Mouse (Mus musculus) liver, embryonic 14.5 days (tissue): ENCODE data around the gene Oas1g. TPM values are rescaled to one million over a fixed set of nuclear protein-coding genes. Genes with fewer than 3 reads are reported as not detected.

ENCODE experiments used
- ATAC-seq: fragments of 200-750 bp; cut with Nextera tagmentation; 2 replicates; pipeline ENCODE4 v1.8.0; 2017; ENCODE audit warnings: moderate number of reproducible peaks, mild to moderate bottlenecking, moderate library complexity; ENCODE audit not compliant: insufficient read depth
- DNase-seq, 3 experiments: peaks; one replicate each; pipeline ENCODE4 v3.0.0-alpha.2; 2012 to 2013; ENCODE audit warnings: low read depth in 3 of 3, low spot score in 3 of 3
- H3K27ac ChIP-seq: fragments of 300-500 bp; sonication (generic); 2 replicates; pipeline ENCODE4 v1.5.1; 2014; ENCODE audit warnings: moderate library complexity, mild to moderate bottlenecking, control low read depth, inconsistent platforms
- H3K27me3 ChIP-seq: fragments of 300-500 bp; sonication (generic); 2 replicates; pipeline ENCODE4 v1.6.1; 2014; ENCODE audit warnings: mild to moderate bottlenecking, low read length, moderate library complexity; ENCODE audit not compliant: control insufficient read depth, insufficient read depth
- H3K36me3 ChIP-seq: fragments of 300-500 bp; sonication (generic); replicated peaks from 2 replicates; pipeline ENCODE4 v1.6.1; 2014; ENCODE audit warnings: low read depth; ENCODE audit not compliant: control insufficient read depth, insufficient read depth
- H3K4me1 ChIP-seq, 2 experiments: fragments of 200-500 bp in 1 of 2; fragments of 300-500 bp in 1 of 2; sonication (generic) in 1 of 2; replicated peaks; 2 replicates each; pipeline ENCODE4 v1.6.1; 2012 to 2014; ENCODE audit warnings: antibody characterized with exemption in 1 of 2, inconsistent platforms in 1 of 2, low read length in 1 of 2; ENCODE audit not compliant: control insufficient read depth in 2 of 2, insufficient read depth in 2 of 2
- H3K4me2 ChIP-seq: fragments of 300-500 bp; sonication (generic); 2 replicates; pipeline ENCODE4 v1.6.1; 2014; ENCODE audit warnings: low read depth, mild to moderate bottlenecking, control low read depth, moderate library complexity
- H3K4me3 ChIP-seq, 2 experiments: fragments of 200-500 bp in 1 of 2; fragments of 300-500 bp in 1 of 2; sonication (generic) in 1 of 2; 2 replicates each; pipeline ENCODE4 v1.5.1; 2012 to 2014; ENCODE audit warnings: low read depth in 2 of 2, low read length in 2 of 2, mild to moderate bottlenecking in 2 of 2, control low read depth in 1 of 2, inconsistent platforms in 1 of 2, moderate library complexity in 1 of 2; ENCODE audit not compliant: insufficient read depth in 1 of 2
- H3K9ac ChIP-seq: fragments of 300-500 bp; sonication (generic); replicated peaks from 2 replicates; pipeline ENCODE4 v1.6.1; 2014; ENCODE audit warnings: mild to moderate bottlenecking, control low read depth, moderate library complexity
- H3K9me3 ChIP-seq: fragments of 300-500 bp; sonication (generic); 2 replicates; pipeline ENCODE4 v1.6.1; 2016; ENCODE audit warnings: low read length, mixed read lengths; ENCODE audit not compliant: control insufficient read depth
- CTCF ChIP-seq: IDR thresholded peaks from 2 replicates; pipeline ENCODE4 v1.5.1; 2016; ENCODE audit warnings: antibody characterized with exemption, low read depth, control low read depth
- EP300 ChIP-seq: IDR thresholded peaks from 2 replicates; pipeline ENCODE4 v1.6.1; 2016; ENCODE audit warnings: antibody characterized with exemption, low read depth
- WGBS: fragments of 180-500 bp; shearing (Covaris S2); extraction: QIAGEN DNeasy Blood & Tissue Kit; methylation state at CpG from one replicate; pipeline ENCODE4 v1.1.7; 2014; ENCODE audit not compliant: insufficient replicate concordance; 5-methylcytosine and 5-hydroxymethylcytosine counted together
- polyA plus RNA-seq, 2 experiments: library from polyadenylated mRNA; depleted of rRNA in 1 of 2; stranded (reverse) in 1 of 2; unstranded in 1 of 2; fragments of >200 nt; fragmentation: Nextera tagmentation in 1 of 2; extraction: Ambion mirVana in 1 of 2; gene quantifications; 2 replicates each; pipeline versions ENCODE4 v1.2.1 to v1.2.3; 2012 to 2014

Oas1g gene
- polyA plus RNA-seq, 2 experiments: 0.46 to 0.56 TPM

DNA sequence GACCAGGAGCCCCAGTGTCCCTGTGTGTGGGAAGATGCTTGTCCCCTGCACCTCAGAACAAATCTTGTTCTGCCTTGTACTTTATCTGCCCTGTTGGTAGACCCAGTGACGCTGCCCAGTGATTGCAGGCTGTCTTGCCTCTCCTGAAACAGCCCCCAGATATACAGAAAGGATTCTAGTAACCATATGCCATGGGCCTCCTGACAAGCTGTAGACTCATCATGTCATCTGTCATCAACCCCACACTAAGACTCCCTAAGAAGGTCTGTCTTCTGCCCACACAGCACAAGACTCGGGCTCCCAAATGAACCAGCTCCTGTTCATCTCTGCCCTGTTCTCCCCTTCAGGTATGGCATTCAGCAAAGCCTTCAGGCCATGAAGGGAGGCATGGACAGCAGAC, 28.2 kb downstream of the Oas1g start:
- no peak overlapping the region for H3K27ac ChIP-seq
- H3K36me3 ChIP-seq: no peaks in the 10 kb centered on the region
- WGBS: 33% methylated on average over 2 of the region's 2 CpGs
- H3K9me3 ChIP-seq: no peaks in the 10 kb centered on the region
- DNase-seq: no peak
- H3K27me3 ChIP-seq: no peaks in the 10 kb centered on the region
- TF ChIP-seq EP300 (no peak), CTCF (no peak)
- ATAC-seq: no peak
- H3K9ac ChIP-seq: no peak overlapping the region
- H3K4me2 ChIP-seq: no peak overlapping the region
- H3K4me3 ChIP-seq: no peak overlapping the region
- H3K4me1 ChIP-seq: no peaks in the 10 kb centered on the region

DNA sequence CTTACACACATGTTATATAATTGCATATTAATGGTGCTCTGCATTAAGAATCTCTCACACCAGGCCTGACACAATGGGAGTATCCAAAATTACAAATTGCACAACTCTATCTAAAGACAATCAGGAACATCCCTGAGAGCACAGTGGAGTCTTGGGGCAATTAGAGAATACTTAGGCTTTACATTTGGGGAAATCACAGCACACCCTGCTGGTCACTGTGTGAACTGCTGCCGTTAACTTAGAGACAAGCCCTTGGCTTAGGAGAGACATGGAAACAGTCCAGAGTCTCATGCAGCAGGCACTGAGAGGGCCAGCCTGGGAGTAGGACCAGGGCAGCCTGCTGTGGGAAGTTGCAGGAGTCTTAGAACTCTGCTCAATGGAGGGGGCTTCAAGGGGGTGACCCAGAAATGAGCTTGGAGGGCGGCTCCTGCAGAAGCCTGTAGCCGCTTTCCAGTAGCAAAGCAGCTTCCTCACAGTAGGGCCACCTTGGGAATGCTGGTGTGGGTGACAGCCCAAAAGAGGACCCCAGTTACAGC, 37.7 kb downstream of the Oas1g start:
- Histone ChIP-seq H3K4me3 (no peak overlapping the region), H3K9me3 (no peaks in the 10 kb centered on the region), H3K36me3 (no peaks in the 10 kb centered on the region), H3K4me2 (no peak overlapping the region), H3K9ac (no peak overlapping the region), H3K27me3 (no peaks in the 10 kb centered on the region), H3K27ac (no peak overlapping the region), H3K4me1 (no peaks in the 10 kb centered on the region)
- no peak for TF ChIP-seq EP300
- TF ChIP-seq CTCF: peak; percentile 81
- no peak for DNase-seq
- no peak for ATAC-seq
- WGBS: 52% methylated on average over 3 of the region's 3 CpGs

DNA sequence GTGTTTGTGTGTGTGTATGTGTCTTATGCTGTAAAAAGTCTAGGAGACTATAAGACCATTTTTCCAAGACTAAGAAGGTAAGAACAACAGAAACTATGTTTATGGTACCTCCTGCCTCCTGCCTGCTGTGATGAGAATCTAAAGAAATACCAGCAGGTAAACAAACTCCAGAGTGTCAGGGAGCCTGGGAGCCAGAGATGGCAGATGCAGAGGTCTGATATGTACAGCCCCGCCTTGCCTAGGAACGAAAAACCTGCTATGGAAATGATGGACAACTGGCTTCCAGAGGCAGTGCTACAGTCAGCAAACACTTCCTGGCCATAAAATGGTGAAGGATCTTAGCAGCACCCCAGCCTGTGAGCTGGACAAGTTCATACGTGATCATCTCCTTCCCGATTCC, 40.3 kb downstream of the Oas1g start, which contains the start of gene Oas1f:
Gene Oas1f (plus strand): TSS at position 301 of the 400 bp plus-strand sequence.
- 41% methylated on average over 4 of the region's 4 CpGs for WGBS
- Histone ChIP-seq H3K27me3 (no peaks in the 10 kb centered on the region), H3K36me3 (no peaks in the 10 kb centered on the region), H3K4me3 (no peak within 1 kb of the TSS), H3K9ac (no peak within 1 kb of the TSS), H3K4me2 (no peak within 1 kb of the TSS), H3K9me3 (no peaks in the 10 kb centered on the region), H3K4me1 (no peaks in the 10 kb centered on the region), H3K27ac (no peak within 1 kb of the TSS)
- DNase-seq (no peak), ATAC-seq (no peak)
- TF ChIP-seq EP300: no peak
- no peak for TF ChIP-seq CTCF

DNA sequence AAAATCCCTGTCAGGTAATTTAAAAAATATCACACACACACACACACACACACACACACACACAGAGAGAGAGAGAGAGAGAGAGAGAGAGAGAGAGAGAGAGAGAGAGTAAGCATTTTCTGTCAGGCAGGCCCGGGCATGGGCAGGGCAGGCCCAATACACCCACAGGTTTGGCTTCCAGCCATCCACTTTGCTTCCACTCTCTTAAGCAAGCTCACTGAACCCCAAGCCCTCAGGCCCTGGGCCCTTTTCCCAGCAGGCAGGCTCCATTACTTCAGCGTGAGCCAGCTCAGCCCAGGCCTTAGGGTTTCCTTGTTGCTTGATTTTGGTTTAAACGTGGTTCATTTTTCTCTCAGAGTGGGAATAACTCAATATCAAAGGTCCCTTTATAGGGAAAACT, 42.7 kb downstream of the Oas1g start:
- Histone ChIP-seq H3K27ac (no peak overlapping the region), H3K36me3 (no peaks in the 10 kb centered on the region), H3K27me3 (no peaks in the 10 kb centered on the region), H3K4me1 (no peaks in the 10 kb centered on the region), H3K9ac (no peak overlapping the region), H3K9me3 (no peaks in the 10 kb centered on the region), H3K4me3 (no peak overlapping the region), H3K4me2 (no peak overlapping the region)
- 60% methylated on average over 3 of the region's 3 CpGs for WGBS
- ATAC-seq: no peak
- no peak for DNase-seq
- TF ChIP-seq CTCF (no peak), EP300 (no peak)

DNA sequence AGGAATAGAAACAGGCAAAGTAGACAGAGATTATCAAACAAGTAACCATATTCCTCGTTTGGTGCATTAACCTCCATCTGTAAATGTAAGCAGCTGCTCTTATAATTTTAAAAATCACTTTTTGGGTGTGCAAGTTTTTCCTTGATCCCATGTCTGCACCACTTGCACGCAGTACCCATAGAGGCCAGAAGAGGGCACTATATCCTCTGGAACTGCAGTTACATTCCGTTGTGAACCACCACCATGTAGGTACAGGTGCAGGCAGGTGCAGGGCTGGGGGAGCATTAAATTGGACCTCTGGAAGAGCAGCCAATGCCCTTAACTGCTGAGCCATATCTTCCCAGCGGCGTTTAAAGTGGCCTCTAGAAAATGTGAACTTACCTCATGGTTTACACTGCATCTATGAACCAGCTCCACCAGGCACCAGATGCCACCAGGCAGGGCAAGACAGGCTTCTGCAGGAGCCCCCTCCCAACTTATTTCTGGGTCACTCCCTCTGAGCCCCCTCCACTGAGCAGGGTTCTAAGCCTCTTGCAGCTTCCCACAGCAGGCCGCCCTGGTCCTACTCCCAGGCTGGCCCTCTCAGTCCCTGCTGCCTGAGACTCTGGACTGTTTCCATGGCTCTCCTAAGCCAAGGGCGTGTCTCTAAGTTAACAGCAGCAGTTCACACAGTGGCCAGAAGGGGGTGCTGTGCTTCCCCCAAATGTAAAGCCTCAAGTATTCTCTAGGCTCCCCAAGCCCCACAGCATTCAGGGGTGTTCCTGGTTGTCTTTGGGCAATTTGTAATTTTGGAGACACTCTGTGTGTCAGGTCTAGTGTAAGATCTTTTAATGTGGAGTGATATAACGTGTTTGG, 50.5 kb downstream of the Oas1g start:
- Histone ChIP-seq H3K9ac (no peak overlapping the region), H3K4me2 (no peak overlapping the region), H3K36me3 (no peaks in the 10 kb centered on the region), H3K4me1 (no peaks in the 10 kb centered on the region), H3K4me3 (no peak overlapping the region), H3K27ac (no peak overlapping the region), H3K27me3 (peaks cover 6% of the 10 kb centered on the region), H3K9me3 (no peaks in the 10 kb centered on the region)
- peak in 1 of 3 experiments; percentile 14 for DNase-seq
- no peak for ATAC-seq
- 8% methylated on average over 8 of the region's 8 CpGs for WGBS
- TF ChIP-seq CTCF (peak; percentile 81), EP300 (no peak)
